Mouse (Mus musculus): Measurements from ENCODE around the gene Olfr920.

The Olfr920 gene

GRCm38 (mm10) chr9:38751999-38752398 lies at the start of gene Olfr920:
TSS of gene Olfr920 (plus strand) at chr9:38752299.
- no peak for DNase-seq (ENCODE audit: low read depth, low spot score)

- DNase-seq (ENCODE audit: low read depth, low spot score) = no peak
These were observed 34.0 kb upstream of the Olfr920 start, which contains the start of gene Vwa5a for GRCm38 (mm10) chr9:38718102-38718501. TSS of gene Vwa5a (plus strand) at chr9:38718268.

GRCm38 (mm10) chr9:38718927-38719441 lies 33.1 kb upstream of the Olfr920 start:
- no peak for DNase-seq (ENCODE audit: low read depth, low spot score)

- DNase-seq (ENCODE audit: low read depth, low spot score) = no peak
These were observed 28.1 kb upstream of the Olfr920 start for GRCm38 (mm10) chr9:38724044-38724443.

GRCm38 (mm10) chr9:38728218-38728617 lies 23.9 kb upstream of the Olfr920 start:
- no peak for DNase-seq (ENCODE audit: low read depth, low spot score)

- no peak for DNase-seq (ENCODE audit: low read depth, low spot score)
These were observed 10.7 kb upstream of the Olfr920 start for GRCm38 (mm10) chr9:38741408-38741807.

GRCm38 (mm10) chr9:38744619-38745315 lies 7.3 kb upstream of the Olfr920 start:
- no peak for DNase-seq (ENCODE audit: low read depth, low spot score)

GRCm38 (mm10) chr9:38772768-38773167 lies 20.7 kb downstream of the Olfr920 start, which contains the start of gene Olfr921:
TSS of gene Olfr921 (plus strand) at chr9:38773068.
- DNase-seq (ENCODE audit: low read depth, low spot score) = no peak

GRCm38 (mm10) chr9:38792689-38793088 lies 40.6 kb downstream of the Olfr920 start:
- DNase-seq (ENCODE audit: low read depth, low spot score) = no peak

- DNase-seq (ENCODE audit: low read depth, low spot score) = no peak
These were observed 53.6 kb downstream of the Olfr920 start for GRCm38 (mm10) chr9:38805696-38806095.
